Mouse (Mus musculus) small intestine, adult 2 months (tissue): ENCODE measurements around the gene Frs3. TPM values are rescaled to one million over a fixed set of nuclear protein-coding genes. Genes with fewer than 3 reads are reported as not detected.

Source experiments
- H3K27ac ChIP-seq: fragments of 200-500 bp; 2 replicates; pipeline ENCODE4 v1.5.1; 2012; ENCODE audit warnings: low read depth, low read length, control low read depth, inconsistent platforms; ENCODE audit not compliant: insufficient read depth
- H3K27me3 ChIP-seq: fragments of 200-500 bp; 2 replicates; pipeline ENCODE4 v1.6.1; 2012; ENCODE audit warnings: mild to moderate bottlenecking, moderate library complexity, low read length, inconsistent platforms; ENCODE audit not compliant: control insufficient read depth, insufficient read depth
- H3K36me3 ChIP-seq: fragments of 200-500 bp; 2 replicates; pipeline ENCODE4 v1.6.1; 2012; ENCODE audit warnings: mild to moderate bottlenecking, low read length, control low read depth, inconsistent platforms; ENCODE audit not compliant: control insufficient read depth, insufficient read depth
- H3K4me1 ChIP-seq: fragments of 200-500 bp; 2 replicates; pipeline ENCODE4 v1.6.1; 2012; ENCODE audit warnings: low read length, inconsistent platforms, mixed read lengths; ENCODE audit not compliant: control insufficient read depth, insufficient read depth, insufficient read length
- H3K4me3 ChIP-seq: fragments of 200-500 bp; 2 replicates; pipeline ENCODE4 v1.5.1; 2012; ENCODE audit warnings: low read depth, mild to moderate bottlenecking, control low read depth, inconsistent platforms, low read length, moderate library complexity
- CTCF ChIP-seq: fragments of 200-500 bp; IDR thresholded peaks from 2 replicates; pipeline ENCODE4 v1.5.1; 2012; ENCODE audit warnings: low read depth, mild to moderate bottlenecking, control low read depth, inconsistent platforms, low read length, moderate library complexity, mixed read lengths; ENCODE audit not compliant: insufficient replicate concordance, insufficient read length; ENCODE audit errors: extremely low read depth
- POLR2A ChIP-seq: fragments of 200-500 bp; IDR thresholded peaks from 2 replicates; pipeline ENCODE4 v1.6.1; 2012; ENCODE audit warnings: low read depth, mild to moderate bottlenecking, control low read depth, inconsistent platforms, low read length, moderate library complexity
- WGBS: fragments of 180-500 bp; shearing (Covaris S2); methylation state at CpG from one replicate; pipeline ENCODE4 v1.1.7; 2018; 5-methylcytosine and 5-hydroxymethylcytosine counted together
- polyA plus RNA-seq: library from polyadenylated mRNA; depleted of rRNA; stranded (reverse); fragments of >200 nt; gene quantifications from 2 replicates; pipeline ENCODE4 v1.2.3, GENCODE M21; 2012

The Frs3 gene
- polyA plus RNA-seq, 1 experiment, result 13.1 TPM

GRCm38 (mm10) chr17:47657901-47658300, 30.9 kb upstream of the Frs3 start:
- Histone ChIP-seq H3K4me1 (no peaks in the 10 kb centered on the region), H3K4me3 (no peak overlapping the region), H3K27me3 (no peaks in the 10 kb centered on the region), H3K27ac (no peak overlapping the region), H3K36me3 (0 out of 2 replicates have a peak, but pooled peaks cover 1% of the 10 kb centered on the region)
- TF ChIP-seq POLR2A (no peak), CTCF (no peak)
- 78% methylated on average over 4 of the region's 4 CpGs for WGBS

- TF ChIP-seq POLR2A, result no peak
- TF ChIP-seq CTCF, result no peak
- Histone ChIP-seq H3K27me3 (no peaks in the 10 kb centered on the region), H3K36me3 (0 out of 2 replicates have a peak, but pooled peaks cover 1% of the 10 kb centered on the region), H3K4me1 (no peaks in the 10 kb centered on the region), H3K27ac (no peak overlapping the region), H3K4me3 (no peak overlapping the region)
- 39% methylated on average over 3 of the region's 3 CpGs for WGBS
Measured at GRCm38 (mm10) chr17:47658741-47659243, 30.0 kb upstream of the Frs3 start.

GRCm38 (mm10) chr17:47663009-47663713, 25.7 kb upstream of the Frs3 start:
- no peaks in the 10 kb centered on the region for H3K27me3 ChIP-seq
- no peaks in the 10 kb centered on the region for H3K4me1 ChIP-seq
- H3K4me3 ChIP-seq, result no peak overlapping the region
- WGBS, result 79% methylated on average over 9 of the region's 9 CpGs
- H3K27ac ChIP-seq, result no peak overlapping the region
- 0 out of 2 replicates have a peak, but pooled peaks cover 1% of the 10 kb centered on the region for H3K36me3 ChIP-seq
- no peak for TF ChIP-seq CTCF
- no peak for TF ChIP-seq POLR2A

- Histone ChIP-seq H3K27ac (no peak overlapping the region), H3K4me1 (no peaks in the 10 kb centered on the region), H3K36me3 (0 out of 2 replicates have a peak, but pooled peaks cover 1% of the 10 kb centered on the region), H3K4me3 (no peak overlapping the region), H3K27me3 (no peaks in the 10 kb centered on the region)
- TF ChIP-seq CTCF (no peak), POLR2A (no peak)
- 60% methylated on average over 7 of the region's 7 CpGs for WGBS
Measured at GRCm38 (mm10) chr17:47664474-47664873, 24.4 kb upstream of the Frs3 start.

GRCm38 (mm10) chr17:47669166-47669565, 19.7 kb upstream of the Frs3 start:
- Histone ChIP-seq H3K27me3 (no peaks in the 10 kb centered on the region), H3K4me1 (no peaks in the 10 kb centered on the region), H3K4me3 (no peak overlapping the region), H3K27ac (no peak overlapping the region), H3K36me3 (no peaks in the 10 kb centered on the region)
- WGBS, result 73% methylated on average over 4 of the region's 4 CpGs
- TF ChIP-seq CTCF (no peak), POLR2A (no peak)

- no peak overlapping the region for H3K27ac ChIP-seq
- peaks cover 3% of the 10 kb centered on the region; the same call in 1 of the 2 replicates for H3K36me3 ChIP-seq
- peak overlapping the region; percentile 48 for H3K4me3 ChIP-seq
- WGBS, result 79% methylated on average over 14 of the region's 14 CpGs
- no peak for TF ChIP-seq POLR2A
- TF ChIP-seq CTCF, result no peak
- H3K27me3 ChIP-seq, result no peaks in the 10 kb centered on the region
- H3K4me1 ChIP-seq, result no peaks in the 10 kb centered on the region
Measured at GRCm38 (mm10) chr17:47671988-47672310, 16.9 kb upstream of the Frs3 start.

- Histone ChIP-seq H3K27me3 (no peaks in the 10 kb centered on the region), H3K27ac (no peak overlapping the region), H3K36me3 (peaks cover 3% of the 10 kb centered on the region; the same call in 1 of the 2 replicates), H3K4me1 (no peaks in the 10 kb centered on the region), H3K4me3 (peak overlapping the region; percentile 48)
- TF ChIP-seq POLR2A, result no peak
- no peak for TF ChIP-seq CTCF
- WGBS, result 59% methylated on average over 68 of the region's 68 CpGs
Measured at GRCm38 (mm10) chr17:47672311-47673111, 16.3 kb upstream of the Frs3 start.
